Mouse (Mus musculus) urinary bladder, adult 2 months (tissue): Measurements from ENCODE around the gene Gm11555. TPM values are rescaled to one million over a fixed set of nuclear protein-coding genes. Genes with fewer than 3 reads are reported as not detected.
"Not testable (repeated sequence)": the region's sequence is repeated elsewhere in the genome, so short reads cannot be mapped to it uniquely, and the experiment has no call there.

Experiments used
- DNase-seq: peaks from one replicate; pipeline ENCODE4 v3.0.0; 2022; ENCODE audit warnings: low spot score
- polyA plus RNA-seq: library from polyadenylated mRNA; depleted of rRNA; stranded (reverse); fragments of >200 nt; gene quantifications from 2 replicates; pipeline ENCODE4 v1.2.3, GENCODE M21; 2012; rRNA removed

The Gm11555 gene
- polyA plus RNA-seq, 1 experiment, result not detected

GRCm38 (mm10) chr11:99603208-99603607, 46.8 kb downstream of the Gm11555 start, which contains the start of gene Gm11938:
Gene Gm11938, minus strand, starts transcription at chr11:99603308.
- not testable (repeated sequence) for DNase-seq

Other genes starting within 250 kb of the Gm11555 start
- gene Krt12, start 228.0 kb downstream of the Gm11555 start, polyA plus RNA-seq, result 0.15 and 0.18 TPM in 2 replicates
- 48.8 and 63.6 TPM in 2 replicates for gene Krt20, start 212.1 kb downstream of the Gm11555 start, polyA plus RNA-seq
- gene Krt23, start 157.1 kb downstream of the Gm11555 start, polyA plus RNA-seq, result 3.4 and 4.2 TPM in 2 replicates
- gene Krt39, start 128.9 kb downstream of the Gm11555 start, polyA plus RNA-seq, result not detected in 2 replicates
- not detected in 2 replicates for gene Krt40, start 107.1 kb downstream of the Gm11555 start, polyA plus RNA-seq
- not detected in 2 replicates for gene Krtap3-3, start 99.4 kb downstream of the Gm11555 start, polyA plus RNA-seq
- gene Krtap3-2, start 93.4 kb downstream of the Gm11555 start, polyA plus RNA-seq, result not detected in 2 replicates
- not detected in 2 replicates for gene Gm11939, start 90.8 kb downstream of the Gm11555 start, polyA plus RNA-seq
- gene Krtap3-1, start 83.6 kb downstream of the Gm11555 start, polyA plus RNA-seq, result not detected in 2 replicates
- 0.22 TPM in 1 of 2 replicates, not detected in the other for gene Krtap1-5, start 69.2 kb downstream of the Gm11555 start, polyA plus RNA-seq
- gene Krtap1-4, start 66.6 kb downstream of the Gm11555 start, polyA plus RNA-seq, result not detected in 2 replicates
- not detected in 2 replicates for gene Krtap1-3, start 58.9 kb downstream of the Gm11555 start, polyA plus RNA-seq
- gene Krtap9-3, start 52.1 kb downstream of the Gm11555 start, polyA plus RNA-seq, result not detected in 2 replicates
- gene Gm11938, start 46.9 kb downstream of the Gm11555 start, polyA plus RNA-seq, result not detected in 2 replicates
- gene Gm11937, start 40.0 kb downstream of the Gm11555 start, polyA plus RNA-seq, result not detected in 2 replicates
- not detected in 2 replicates for gene Krtap2-4, start 35.4 kb downstream of the Gm11555 start, polyA plus RNA-seq
- gene Gm11562, start 29.8 kb downstream of the Gm11555 start, polyA plus RNA-seq, result 0.18 TPM in 1 of 2 replicates, not detected in the other
- not detected in 2 replicates for gene Krtap4-1, start 22.0 kb downstream of the Gm11555 start, polyA plus RNA-seq
- not detected in 2 replicates for gene Krtap4-2, start 15.2 kb downstream of the Gm11555 start, polyA plus RNA-seq
- gene Krtap4-7, start 6.1 kb downstream of the Gm11555 start, polyA plus RNA-seq, result not detected in 2 replicates
- gene Gm11563, start 8.7 kb upstream of the Gm11555 start, polyA plus RNA-seq, result not detected in 2 replicates
- not detected in 2 replicates for gene Krtap4-6, start 15.7 kb upstream of the Gm11555 start, polyA plus RNA-seq
- gene Gm14190, start 40.5 kb upstream of the Gm11555 start, polyA plus RNA-seq, result not detected in 2 replicates
- not detected in 2 replicates for gene Gm14180, start 84.1 kb upstream of the Gm11555 start, polyA plus RNA-seq
- not detected in 2 replicates for gene Gm11595, start 122.7 kb upstream of the Gm11555 start, polyA plus RNA-seq
- not detected in 2 replicates for gene Krtap4-8, start 130.5 kb upstream of the Gm11555 start, polyA plus RNA-seq
- not detected in 2 replicates for gene Krtap4-9, start 135.0 kb upstream of the Gm11555 start, polyA plus RNA-seq
- 0.06 TPM in 1 of 2 replicates, not detected in the other for gene Gm11596, start 143.2 kb upstream of the Gm11555 start, polyA plus RNA-seq
- gene Gm11569, start 148.7 kb upstream of the Gm11555 start, polyA plus RNA-seq, result 0.08 TPM in 1 of 2 replicates, not detected in the other
- gene Gm11554, start 154.2 kb upstream of the Gm11555 start, polyA plus RNA-seq, result not detected in 2 replicates
- gene Krtap4-13, start 159.7 kb upstream of the Gm11555 start, polyA plus RNA-seq, result 0.18 and 0.24 TPM in 2 replicates
- not detected in 2 replicates for gene Gm11564, start 165.4 kb upstream of the Gm11555 start, polyA plus RNA-seq
- gene 2300003K06Rik, start 187.8 kb upstream of the Gm11555 start, polyA plus RNA-seq, result not detected in 2 replicates
- 0.07 and 0.08 TPM in 2 replicates for gene Krtap4-16, start 201.4 kb upstream of the Gm11555 start, polyA plus RNA-seq
- not detected in 2 replicates for gene Gm11568, start 207.7 kb upstream of the Gm11555 start, polyA plus RNA-seq
- gene Gm11559, start 214.2 kb upstream of the Gm11555 start, polyA plus RNA-seq, result not detected in 2 replicates
- gene Krtap9-1, start 223.2 kb upstream of the Gm11555 start, polyA plus RNA-seq, result not detected in 2 replicates
- gene Gm11567, start 229.0 kb upstream of the Gm11555 start, polyA plus RNA-seq, result not detected in 2 replicates